In the genomic region with DNA sequence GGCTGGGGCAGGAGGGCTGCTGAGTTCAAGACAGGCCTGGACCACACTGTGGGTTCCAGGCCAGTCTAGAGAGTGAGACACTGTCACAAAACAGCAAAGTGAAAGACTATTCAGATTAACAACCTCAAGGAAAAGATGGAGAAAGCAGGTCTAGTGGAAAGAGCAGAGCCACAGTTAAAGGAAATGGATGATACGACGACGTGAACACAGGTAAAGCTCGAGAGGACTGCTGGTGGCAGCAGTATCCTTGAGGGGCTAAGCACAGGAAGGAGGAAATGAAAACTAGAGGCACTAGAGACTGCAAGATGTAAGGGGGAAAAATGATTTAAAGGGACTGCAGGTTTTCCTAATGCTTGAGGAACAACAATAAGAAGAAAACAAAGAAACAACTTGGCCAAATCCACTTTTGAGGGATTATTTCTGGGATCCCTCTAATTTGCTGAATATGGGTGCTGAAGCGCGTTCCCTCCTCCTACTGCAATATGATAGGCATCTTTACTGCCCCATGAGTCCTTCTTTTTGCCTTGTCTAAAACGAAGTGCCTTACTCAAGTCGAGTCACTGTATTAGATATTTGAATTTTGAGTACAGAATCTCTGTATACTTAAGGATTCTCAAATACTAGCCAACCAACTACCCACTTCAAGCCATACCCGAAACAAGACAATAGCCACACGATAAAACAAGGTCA, we compare ENCODE assay signal across 8 mouse cellular contexts. TPM values are rescaled to one million over a fixed set of nuclear protein-coding genes. Genes with fewer than 3 reads are reported as not detected.
DNase-seq lines count a peak whose midpoint lies in the region; ATAC-seq and TF ChIP-seq lines count a peak whose summit lies in the region.

No protein-coding gene starts in this region.

- no peaks in the 10 kb centered on the region; the same call in 1 of the 2 replicates for H3K36me3 ChIP-seq in hindbrain, embryonic 14.5 days (replicated peaks; ENCODE audit: control insufficient read depth, insufficient read depth)
- no peaks in the 10 kb centered on the region for H3K36me3 ChIP-seq in midbrain, postnatal 0 days (ENCODE audit: insufficient read depth, low read length)

- H3K9ac ChIP-seq in hindbrain, embryonic 14.5 days: peak overlapping the region; percentile 89
- peak overlapping the region; percentile 84 for H3K9ac ChIP-seq in midbrain, postnatal 0 days (replicated peaks; ENCODE audit: low read length, poor library complexity, severe bottlenecking)

- peak overlapping the region; percentile 94 for H3K4me3 ChIP-seq in layer of hippocampus, adult 2 months
- H3K4me3 ChIP-seq in hindbrain, embryonic 14.5 days (replicated peaks; ENCODE audit: low read length): peak overlapping the region; percentile 89
- H3K4me3 ChIP-seq in midbrain, postnatal 0 days (ENCODE audit: low read depth, low read length): peak overlapping the region; percentile 96

- no peaks in the 10 kb centered on the region for H3K27me3 ChIP-seq in hindbrain, embryonic 14.5 days (ENCODE audit: control insufficient read depth, insufficient read depth, low read length)
- no peaks in the 10 kb centered on the region for H3K27me3 ChIP-seq in midbrain, postnatal 0 days (ENCODE audit: insufficient read depth, low read length)

- ATAC-seq in hindbrain, embryonic 14.5 days (ENCODE audit: low FRiP score): no peak
- ATAC-seq in midbrain, postnatal 0 days (ENCODE audit: low FRiP score): no peak

- DNase-seq in layer of hippocampus, adult 2 months (ENCODE audit: low spot score in 2 of 2): no peak
- no peak for DNase-seq in layer of hippocampus, postnatal 25 days (ENCODE audit: extremely low spot score in 1 of 2, low spot score in 1 of 2)
- peak; percentile 28 for DNase-seq in brain, embryonic 14.5 days (ENCODE audit: low read depth)
- no peak for DNase-seq in hindbrain, embryonic 14.5 days (ENCODE audit: low spot score)
- DNase-seq in midbrain, postnatal 0 days (ENCODE audit: low spot score): peak; percentile 14
- no peak for DNase-seq in adrenal gland, postnatal 14 days
- no peak for DNase-seq in ovary, postnatal 14 days (ENCODE audit: low spot score)
- no peak for DNase-seq in right cerebral cortex, postnatal 14 days

- no peak for TF ChIP-seq POLR2A in brain, embryonic 14.5 days (IDR thresholded peaks at IDR 0.05; ENCODE audit: borderline replicate concordance, extremely low read depth, insufficient read depth, insufficient read length, poor library complexity, severe bottlenecking)

- no peak for TF ChIP-seq CTCF in layer of hippocampus, adult 2 months (conservative IDR thresholded peaks at IDR 0.05)
- TF ChIP-seq CTCF in brain, embryonic 14.5 days (IDR thresholded peaks at IDR 0.05; ENCODE audit: borderline replicate concordance, extremely low read depth, insufficient read depth, insufficient read length): no peak
- peak; percentile 47 for TF ChIP-seq CTCF in midbrain, postnatal 0 days (IDR thresholded peaks at IDR 0.05)

- peak overlapping the region; percentile 95 for H3K27ac ChIP-seq in layer of hippocampus, adult 2 months
- H3K27ac ChIP-seq in hindbrain, embryonic 14.5 days: peak overlapping the region; percentile 93
- H3K27ac ChIP-seq in midbrain, postnatal 0 days (ENCODE audit: low read depth, low read length): peak overlapping the region; percentile 86

- 15% methylated on average over 10 of the region's 10 CpGs for WGBS in hindbrain, embryonic 14.5 days
- 7% methylated on average over 10 of the region's 10 CpGs for WGBS in midbrain, postnatal 0 days

- peak overlapping the region; percentile 67 for H3K4me2 ChIP-seq in hindbrain, embryonic 14.5 days (replicated peaks)
- H3K4me2 ChIP-seq in midbrain, postnatal 0 days (ENCODE audit: low read depth, low read length, poor library complexity, severe bottlenecking): peak overlapping the region; percentile 66

- H3K9me3 ChIP-seq in hindbrain, embryonic 14.5 days (ENCODE audit: control insufficient read depth, low read length): no peaks in the 10 kb centered on the region
- no peaks in the 10 kb centered on the region for H3K9me3 ChIP-seq in midbrain, postnatal 0 days (ENCODE audit: low read length)

- peaks cover 24% of the 10 kb centered on the region for H3K4me1 ChIP-seq in hindbrain, embryonic 14.5 days (replicated peaks; ENCODE audit: control insufficient read depth, insufficient read depth, low read length)
- no peaks in the 10 kb centered on the region for H3K4me1 ChIP-seq in midbrain, postnatal 0 days (ENCODE audit: insufficient read depth, low read length)

RNA-seq across cellular contexts. Expression of a gene that starts 1.3 kb away (rescaled TPM):
- total RNA-seq in layer of hippocampus, adult 2 months (2021): 10 to 100 TPM; 53.9 to 58.1 TPM
- total RNA-seq in layer of hippocampus, postnatal 25 days (2021): 10 to 100 TPM; 52.3 to 61.3 TPM
- polyA plus RNA-seq in brain, embryonic 14.5 days (2012; rRNA removed): 63.2 and 74.9 TPM in 2 replicates
- polyA plus RNA-seq in hindbrain, embryonic 14.5 days (2014; fragmentation: Nextera tagmentation; extraction: Ambion mirVana): 88.5 and 100 TPM in 2 replicates
- 60.5 and 72.6 TPM in 2 replicates for total RNA-seq in midbrain, postnatal 0 days (2014; rRNA removed)
- polyA plus RNA-seq in midbrain, postnatal 0 days (2015; fragmentation: Nextera tagmentation; extraction: Ambion mirVana): 80.2 and 91.5 TPM in 2 replicates
- 60.3 and 66.4 TPM in 2 replicates for total RNA-seq in adrenal gland, postnatal 14 days (2021)

RNA-seq across cellular contexts. Expression of a gene that starts 30.9 kb away (rescaled TPM):
- 100 to 1,000 TPM; 169 to 194 TPM for total RNA-seq in layer of hippocampus, adult 2 months (2021)
- 100 to 1,000 TPM; 172 to 199 TPM for total RNA-seq in layer of hippocampus, postnatal 25 days (2021)
- polyA plus RNA-seq in brain, embryonic 14.5 days (2012; rRNA removed): 229 and 240 TPM in 2 replicates
- 501 and 593 TPM in 2 replicates for polyA plus RNA-seq in hindbrain, embryonic 14.5 days (2014; fragmentation: Nextera tagmentation; extraction: Ambion mirVana)
- total RNA-seq in midbrain, postnatal 0 days (2014; rRNA removed): 141 and 145 TPM in 2 replicates
- 588 and 616 TPM in 2 replicates for polyA plus RNA-seq in midbrain, postnatal 0 days (2015; fragmentation: Nextera tagmentation; extraction: Ambion mirVana)
- total RNA-seq in adrenal gland, postnatal 14 days (2021): 317 and 335 TPM in 2 replicates

RNA-seq across cellular contexts. Expression of a gene that starts 38.8 kb away (rescaled TPM):
- total RNA-seq in layer of hippocampus, adult 2 months (2021): under 1 TPM; 0.54 to 0.92 TPM
- 1 to 10 TPM in 1 of 2 experiments, under 1 TPM in 1; 0.96 to 1.1 TPM for total RNA-seq in layer of hippocampus, postnatal 25 days (2021)
- polyA plus RNA-seq in brain, embryonic 14.5 days (2012; rRNA removed): 1.4 and 1.5 TPM in 2 replicates
- polyA plus RNA-seq in hindbrain, embryonic 14.5 days (2014; fragmentation: Nextera tagmentation; extraction: Ambion mirVana): 0.90 and 1.2 TPM in 2 replicates
- 1.2 and 2.2 TPM in 2 replicates for total RNA-seq in midbrain, postnatal 0 days (2014; rRNA removed)
- 1.4 and 1.5 TPM in 2 replicates for polyA plus RNA-seq in midbrain, postnatal 0 days (2015; fragmentation: Nextera tagmentation; extraction: Ambion mirVana)
- total RNA-seq in adrenal gland, postnatal 14 days (2021): 1.7 and 2.0 TPM in 2 replicates

Comparison
In these comparisons a context has a peak if more than half of its experiments do, and no peak if none do; other contexts are left out.
1. DNase-seq: peak in brain, embryonic 14.5 days (single experiment) and midbrain, postnatal 0 days (single experiment); none in layer of hippocampus, adult 2 months (0 of 2), layer of hippocampus, postnatal 25 days (0 of 2), hindbrain, embryonic 14.5 days (single experiment), adrenal gland, postnatal 14 days (single experiment), ovary, postnatal 14 days (single experiment) and right cerebral cortex, postnatal 14 days (single experiment).
2. Peak in every context shown above with its lines, with median percentiles within 50 percentile points of each other: H3K27ac ChIP-seq and H3K4me3 ChIP-seq.